Mouse (Mus musculus) liver, postnatal 0 days (tissue): ENCODE measurements around the gene Zfp365.

Experiments
- CTCF ChIP-seq: sonication (generic); IDR thresholded peaks from 2 replicates; pipeline ENCODE4 v1.5.1; 2016; ENCODE audit warnings: antibody characterized with exemption, low read depth
- EP300 ChIP-seq: IDR thresholded peaks from 2 replicates; pipeline ENCODE4 v1.6.1; 2016; ENCODE audit warnings: antibody characterized with exemption, low read depth, mild to moderate bottlenecking

DNA sequence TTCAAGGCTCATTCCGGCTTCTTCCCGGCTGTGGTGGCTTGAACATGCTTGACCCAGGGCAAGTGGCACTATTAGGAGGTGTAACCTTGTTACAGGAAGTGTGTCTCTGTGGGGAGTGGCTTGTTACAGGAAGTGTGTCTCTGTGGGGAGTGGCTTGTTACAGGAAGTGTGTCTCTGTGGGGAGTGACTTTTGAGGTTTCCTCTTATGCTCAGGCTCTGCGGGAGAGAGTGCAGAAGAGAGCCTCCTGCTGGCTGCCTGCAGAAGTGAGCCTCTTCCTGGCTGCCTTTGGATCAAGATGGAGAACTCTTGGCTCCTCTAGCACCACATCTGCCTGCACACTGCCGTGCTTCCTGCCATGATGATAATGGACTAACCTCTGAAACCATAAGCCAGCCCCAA lies 31.1 kb upstream of the Zfp365 start:
- no peak for TF ChIP-seq EP300
- TF ChIP-seq CTCF, result peak; percentile 20; the same call in 1 of the 2 replicates
